Mouse (Mus musculus) intestine, embryonic 14.5 days (tissue): ENCODE results near the gene Usp5. TPM values are rescaled to one million over a fixed set of nuclear protein-coding genes. Genes with fewer than 3 reads are reported as not detected.
A peak's percentile ranks its signal among the peaks of the same experiment; 100 is the strongest.
"Not testable (repeated sequence)": the region's sequence is repeated elsewhere in the genome, so short reads cannot be mapped to it uniquely, and the experiment has no call there.

Experiments used
- ATAC-seq: fragments of 200-750 bp; cut with Nextera tagmentation; replicated peaks from 2 replicates; pipeline ENCODE4 v1.8.0; 2017; ENCODE audit warnings: low read depth, moderate number of reproducible peaks, moderate TSS enrichment, moderate library complexity; ENCODE audit not compliant: low FRiP score, low TSS enrichment
- DNase-seq: peaks from one replicate; pipeline ENCODE4 v3.0.0-alpha.2; 2018; ENCODE audit warnings: low spot score
- H3K27ac ChIP-seq: fragments of 300-500 bp; sonication (generic); 2 replicates; pipeline ENCODE4 v1.5.1; 2014; ENCODE audit warnings: low read depth, mild to moderate bottlenecking, control low read depth
- H3K27me3 ChIP-seq: fragments of 300-500 bp; sonication (generic); replicated peaks from 2 replicates; pipeline ENCODE4 v1.6.1; 2014; ENCODE audit warnings: low read length, control low read depth; ENCODE audit not compliant: control insufficient read depth, insufficient read depth
- H3K36me3 ChIP-seq: fragments of 300-500 bp; sonication (generic); 2 replicates; pipeline ENCODE4 v1.6.1; 2014; ENCODE audit warnings: low read length, control low read depth; ENCODE audit not compliant: control insufficient read depth, insufficient read depth
- H3K4me1 ChIP-seq: fragments of 300-500 bp; sonication (generic); replicated peaks from 2 replicates; pipeline ENCODE4 v1.6.1; 2014; ENCODE audit warnings: low read length, control low read depth, mixed read lengths; ENCODE audit not compliant: control insufficient read depth, insufficient read depth
- H3K4me2 ChIP-seq: fragments of 300-500 bp; sonication (generic); 2 replicates; pipeline ENCODE4 v1.6.1; 2014; ENCODE audit warnings: low read length
- H3K4me3 ChIP-seq: fragments of 300-500 bp; sonication (generic); 2 replicates; pipeline ENCODE4 v1.5.1; 2014; ENCODE audit warnings: low read depth, low read length, control low read depth, mixed read lengths
- H3K9ac ChIP-seq: fragments of 300-500 bp; sonication (generic); 2 replicates; pipeline ENCODE4 v1.6.1; 2014; ENCODE audit warnings: mild to moderate bottlenecking, low read length
- H3K9me3 ChIP-seq: fragments of 300-500 bp; sonication (generic); 2 replicates; pipeline ENCODE4 v1.6.1; 2016; ENCODE audit warnings: low read length, control low read depth; ENCODE audit not compliant: control insufficient read depth
- WGBS: fragments of 180-500 bp; shearing (Covaris S2); extraction: QIAGEN DNeasy Blood & Tissue Kit; methylation state at CpG from one replicate; pipeline ENCODE4 v1.1.7; 2014; 5-methylcytosine and 5-hydroxymethylcytosine counted together
- polyA plus RNA-seq: library from polyadenylated mRNA; unstranded; fragments of >200 nt; fragmentation: Nextera tagmentation; extraction: Ambion mirVana; gene quantifications from 2 replicates; pipeline ENCODE4 v1.2.1, GENCODE M21; 2014

The Usp5 gene
- polyA plus RNA-seq, 1 experiment from 2014 or later, result 126 TPM

- WGBS, result 94% methylated on average over 8 of the region's 8 CpGs
- DNase-seq, result no peak
- peaks cover 6% of the 10 kb centered on the region; the same call in 1 of the 2 replicates for H3K4me1 ChIP-seq
- ATAC-seq, result no peak
- no peak overlapping the region for H3K4me3 ChIP-seq
- H3K4me2 ChIP-seq, result peak overlapping the region; percentile 85; the same call in 1 of the 2 replicates
- peaks cover 41% of the 10 kb centered on the region for H3K36me3 ChIP-seq
- no peak overlapping the region for H3K9ac ChIP-seq
- no peaks in the 10 kb centered on the region for H3K9me3 ChIP-seq
- H3K27ac ChIP-seq, result no peak overlapping the region
- H3K27me3 ChIP-seq, result no peaks in the 10 kb centered on the region
These were observed 2.4 kb upstream of the Usp5 start for GRCm38 (mm10) chr6:124831649-124832048.

GRCm38 (mm10) chr6:124831199-124831598 lies 1.9 kb upstream of the Usp5 start:
- H3K9ac ChIP-seq, H3K27me3 ChIP-seq, ATAC-seq, H3K4me1 ChIP-seq, H3K27ac ChIP-seq, DNase-seq, H3K9me3 ChIP-seq: not testable (repeated sequence)
- Histone ChIP-seq H3K36me3 (peaks cover 43% of the 10 kb centered on the region), H3K4me2 (peak overlapping the region; percentile 85), H3K4me3 (peak overlapping the region; percentile 69; the same call in 1 of the 2 replicates)
- 96% methylated on average over 4 of the region's 4 CpGs for WGBS

GRCm38 (mm10) chr6:124829799-124830700 lies 766 bp upstream of the Usp5 start:
- Histone ChIP-seq H3K27ac (peak overlapping the region; percentile 96), H3K4me2 (peak overlapping the region; percentile 85), H3K4me1 (peaks cover 6% of the 10 kb centered on the region; the same call in 1 of the 2 replicates), H3K36me3 (peaks cover 50% of the 10 kb centered on the region), H3K27me3 (no peaks in the 10 kb centered on the region), H3K9ac (peak overlapping the region; percentile 78), H3K9me3 (no peaks in the 10 kb centered on the region), H3K4me3 (peak overlapping the region; percentile 69)
- under 1% methylated on average over 38 of the region's 38 CpGs for WGBS
- ATAC-seq (peak; percentile 90), DNase-seq (peak; percentile 95)

- no peaks in the 10 kb centered on the region for H3K9me3 ChIP-seq
- peaks cover 6% of the 10 kb centered on the region; the same call in 1 of the 2 replicates for H3K4me1 ChIP-seq
- 21% methylated on average over 10 of the region's 10 CpGs for WGBS
- DNase-seq (no peak), ATAC-seq (no peak)
- H3K4me3 ChIP-seq, result peak overlapping the region; percentile 69
- H3K27me3 ChIP-seq, result no peaks in the 10 kb centered on the region
- peak overlapping the region; percentile 24; the same call in 1 of the 2 replicates for H3K27ac ChIP-seq
- peaks cover 52% of the 10 kb centered on the region for H3K36me3 ChIP-seq
- H3K4me2 ChIP-seq, result peak overlapping the region; percentile 68
- H3K9ac ChIP-seq, result peak overlapping the region; percentile 50
These were observed 1.1 kb downstream of the Usp5 start for GRCm38 (mm10) chr6:124828101-124828592.

GRCm38 (mm10) chr6:124822049-124822448 lies 7.2 kb downstream of the Usp5 start:
- H3K9ac ChIP-seq, result no peak overlapping the region
- peaks cover 94% of the 10 kb centered on the region for H3K36me3 ChIP-seq
- DNase-seq, result no peak
- H3K27me3 ChIP-seq, result no peaks in the 10 kb centered on the region
- ATAC-seq, result no peak
- no peak overlapping the region for H3K27ac ChIP-seq
- H3K9me3 ChIP-seq, result no peaks in the 10 kb centered on the region
- H3K4me3 ChIP-seq, result no peak overlapping the region
- H3K4me2 ChIP-seq, result no peak overlapping the region
- no peaks in the 10 kb centered on the region for H3K4me1 ChIP-seq
- WGBS, result 95% methylated on average over 4 of the region's 4 CpGs

GRCm38 (mm10) chr6:124820891-124821290 lies 8.4 kb downstream of the Usp5 start:
- no peak overlapping the region for H3K4me2 ChIP-seq
- ATAC-seq, result no peak
- peaks cover 99% of the 10 kb centered on the region for H3K36me3 ChIP-seq

GRCm38 (mm10) chr6:124817971-124818370 lies 11.3 kb downstream of the Usp5 start:
- peaks cover 11% of the 10 kb centered on the region for H3K4me1 ChIP-seq
- H3K9ac ChIP-seq, result no peak overlapping the region
- H3K4me2 ChIP-seq, result no peak overlapping the region
- no peak overlapping the region for H3K27ac ChIP-seq
- ATAC-seq (no peak), DNase-seq (no peak)
- H3K9me3 ChIP-seq, result no peaks in the 10 kb centered on the region
- H3K27me3 ChIP-seq, result no peaks in the 10 kb centered on the region
- no peak overlapping the region for H3K4me3 ChIP-seq
- peaks cover 81% of the 10 kb centered on the region for H3K36me3 ChIP-seq
- 89% methylated on average over 8 of the region's 8 CpGs for WGBS

More at GRCm38 (mm10) chr6:124820891-124821290, 8.4 kb downstream of the Usp5 start:
- no peak overlapping the region for H3K9ac ChIP-seq
- H3K27ac ChIP-seq, result no peak overlapping the region
- WGBS, result 91% methylated on average over 5 of the region's 5 CpGs
- no peaks in the 10 kb centered on the region for H3K27me3 ChIP-seq
- H3K9me3 ChIP-seq, result no peaks in the 10 kb centered on the region
- no peaks in the 10 kb centered on the region for H3K4me1 ChIP-seq
- DNase-seq, result no peak
- H3K4me3 ChIP-seq, result no peak overlapping the region

- no peak overlapping the region for H3K4me2 ChIP-seq
- no peak overlapping the region for H3K4me3 ChIP-seq
- peaks cover 15% of the 10 kb centered on the region for H3K4me1 ChIP-seq
- DNase-seq (no peak), ATAC-seq (no peak)
- H3K9me3 ChIP-seq, result no peaks in the 10 kb centered on the region
- H3K27ac ChIP-seq, result no peak overlapping the region
- no peaks in the 10 kb centered on the region for H3K27me3 ChIP-seq
- H3K36me3 ChIP-seq, result peaks cover 78% of the 10 kb centered on the region
- no peak overlapping the region for H3K9ac ChIP-seq
- 97% methylated on average over 8 of the region's 8 CpGs for WGBS
These were observed 11.7 kb downstream of the Usp5 start for GRCm38 (mm10) chr6:124817563-124817962.
